Mouse (Mus musculus) adrenal gland, postnatal 4 days (tissue): ENCODE measurements around the gene Eya3. TPM values are rescaled to one million over a fixed set of nuclear protein-coding genes. Genes with fewer than 3 reads are reported as not detected.
"Not testable (repeated sequence)": the region's sequence is repeated elsewhere in the genome, so short reads cannot be mapped to it uniquely, and the experiment has no call there.

Source experiments
- DNase-seq, 2 experiments: peaks; one replicate each; pipeline ENCODE4 v3.0.0; 2021 to 2022; ENCODE audit warnings: low spot score in 2 of 2, mixed read lengths in 2 of 2
- long read RNA-seq, 2 experiments: library from polyadenylated mRNA; stranded (forward); transcript quantifications; one replicate each; pipeline ENCODE4 v2.0.0; 2021
- total RNA-seq, 2 experiments: library from RNA; stranded (reverse); gene quantifications; 2 replicates each; pipeline ENCODE4 v1.2.3; 2021

Gene Eya3
- 10 to 100 TPM; 24.3 to 27.3 TPM for total RNA-seq
- long read RNA-seq, experiment 1, full-length matches to known transcripts = 2 of 4 reads
- long read RNA-seq, experiment 1, partial matches to known transcripts = 0 of 4 reads
- long read RNA-seq, experiment 1, other reads (novel, unspliced or antisense) = 2 of 4 reads
- long read RNA-seq, experiment 2, full-length matches to known transcripts = 2 of 7 reads
- long read RNA-seq, experiment 2, partial matches to known transcripts = 0 of 7 reads
- long read RNA-seq, experiment 2, other reads (novel, unspliced or antisense) = 5 of 7 reads

GRCm38 (mm10) chr4:132638461-132639190 is at the start of gene Eya3:
Eya3 (plus strand) TSS chr4:132638987.
- DNase-seq = peak; percentile 89

- DNase-seq = no peak
Measured at GRCm38 (mm10) chr4:132590642-132591041, 48.1 kb upstream of the Eya3 start.

GRCm38 (mm10) chr4:132592958-132593357 is 45.8 kb upstream of the Eya3 start:
- no peak for DNase-seq

GRCm38 (mm10) chr4:132594191-132594590 is 44.6 kb upstream of the Eya3 start:
- no peak for DNase-seq

- no peak for DNase-seq
Measured at GRCm38 (mm10) chr4:132598861-132599260, 39.9 kb upstream of the Eya3 start.

GRCm38 (mm10) chr4:132599764-132600163 is 39.0 kb upstream of the Eya3 start:
- DNase-seq = no peak

- no peak for DNase-seq
Measured at GRCm38 (mm10) chr4:132600465-132600864, 38.3 kb upstream of the Eya3 start.

- not testable (repeated sequence) for DNase-seq
Measured at GRCm38 (mm10) chr4:132601242-132601641, 37.5 kb upstream of the Eya3 start.

- DNase-seq = no peak
Measured at GRCm38 (mm10) chr4:132603468-132603867, 35.3 kb upstream of the Eya3 start.

GRCm38 (mm10) chr4:132605816-132606215 is 33.0 kb upstream of the Eya3 start:
- DNase-seq = no peak

- no peak for DNase-seq
Measured at GRCm38 (mm10) chr4:132608147-132608546, 30.6 kb upstream of the Eya3 start.

- no peak for DNase-seq
Measured at GRCm38 (mm10) chr4:132610301-132610984, 28.3 kb upstream of the Eya3 start.

GRCm38 (mm10) chr4:132611320-132611719 is 27.5 kb upstream of the Eya3 start:
- DNase-seq = no peak

- no peak for DNase-seq
Measured at GRCm38 (mm10) chr4:132617873-132618272, 20.9 kb upstream of the Eya3 start.

- DNase-seq = no peak
Measured at GRCm38 (mm10) chr4:132618850-132619375, 19.9 kb upstream of the Eya3 start.

- no peak for DNase-seq
Measured at GRCm38 (mm10) chr4:132620134-132620533, 18.7 kb upstream of the Eya3 start.

GRCm38 (mm10) chr4:132621287-132622068 is 17.3 kb upstream of the Eya3 start:
- DNase-seq = no peak

GRCm38 (mm10) chr4:132624034-132624657 is 14.6 kb upstream of the Eya3 start:
- DNase-seq = no peak

GRCm38 (mm10) chr4:132628830-132629229 is 10.0 kb upstream of the Eya3 start:
- DNase-seq = no peak

GRCm38 (mm10) chr4:132635971-132636370 is 2.8 kb upstream of the Eya3 start:
- no peak for DNase-seq

GRCm38 (mm10) chr4:132636554-132636953 is 2.2 kb upstream of the Eya3 start:
- DNase-seq = no peak
